Mouse (Mus musculus) E14TG2a.4 (cell line): Measurements from ENCODE around the gene Nr1h4.

ENCODE experiments used
- H3K27me3 ChIP-seq: 2 replicates; pipeline ENCODE4 v1.6.1; 2014; ENCODE audit warnings: low read length, control low read depth; ENCODE audit not compliant: insufficient read depth
- H3K36me3 ChIP-seq: 2 replicates; pipeline ENCODE4 v1.6.1; 2014; ENCODE audit warnings: low read length, control low read depth; ENCODE audit not compliant: insufficient read depth
- H3K4me1 ChIP-seq: replicated peaks from 2 replicates; pipeline ENCODE4 v1.6.1; 2014; ENCODE audit warnings: low read depth, low read length, control low read depth
- H3K4me3 ChIP-seq: replicated peaks from 2 replicates; pipeline ENCODE4 v1.5.1; 2014; ENCODE audit warnings: mild to moderate bottlenecking, low read length
- H3K9me3 ChIP-seq: 2 replicates; pipeline ENCODE4 v1.6.1; 2014; ENCODE audit warnings: low read length, control low read depth
- CTCF ChIP-seq: conservative IDR thresholded peaks from 2 replicates; pipeline ENCODE4 v1.5.1; 2014; ENCODE audit warnings: low read length
- NANOG ChIP-seq: IDR thresholded peaks from 2 replicates; pipeline ENCODE4 v1.6.1; 2014; ENCODE audit warnings: borderline replicate concordance, low read length, mixed read lengths
- POU5F1 ChIP-seq: IDR thresholded peaks from 2 replicates; pipeline ENCODE4 v1.6.1; 2014; ENCODE audit warnings: low read length, borderline replicate concordance

The Nr1h4 gene

GRCm38 (mm10) chr10:89531976-89532375 is 1.4 kb downstream of the Nr1h4 start:
- TF ChIP-seq POU5F1 (no peak), CTCF (no peak), NANOG (no peak)
- Histone ChIP-seq H3K9me3 (no peaks in the 10 kb centered on the region), H3K4me3 (no peak overlapping the region), H3K27me3 (no peaks in the 10 kb centered on the region), H3K36me3 (no peaks in the 10 kb centered on the region), H3K4me1 (peaks cover 9% of the 10 kb centered on the region; the same call in 1 of the 2 replicates)

GRCm38 (mm10) chr10:89531194-89531634 is 2.2 kb downstream of the Nr1h4 start:
- no peak for TF ChIP-seq POU5F1
- TF ChIP-seq NANOG = no peak
- TF ChIP-seq CTCF = no peak
- no peaks in the 10 kb centered on the region for H3K27me3 ChIP-seq
- H3K4me3 ChIP-seq = no peak overlapping the region
- H3K36me3 ChIP-seq = no peaks in the 10 kb centered on the region
- H3K4me1 ChIP-seq = peaks cover 7% of the 10 kb centered on the region; the same call in 1 of the 2 replicates
- H3K9me3 ChIP-seq = no peaks in the 10 kb centered on the region

GRCm38 (mm10) chr10:89527054-89527453 is 6.3 kb downstream of the Nr1h4 start:
- no peak for TF ChIP-seq CTCF
- no peak for TF ChIP-seq NANOG
- no peak for TF ChIP-seq POU5F1
- Histone ChIP-seq H3K36me3 (no peaks in the 10 kb centered on the region), H3K4me3 (no peak overlapping the region), H3K9me3 (no peaks in the 10 kb centered on the region), H3K4me1 (no peaks in the 10 kb centered on the region), H3K27me3 (no peaks in the 10 kb centered on the region)

- H3K9me3 ChIP-seq = no peaks in the 10 kb centered on the region
- no peak overlapping the region for H3K4me3 ChIP-seq
- TF ChIP-seq NANOG (no peak), POU5F1 (no peak), CTCF (no peak)
- H3K27me3 ChIP-seq = no peaks in the 10 kb centered on the region
- no peaks in the 10 kb centered on the region for H3K36me3 ChIP-seq
- H3K4me1 ChIP-seq = no peaks in the 10 kb centered on the region
Measured at GRCm38 (mm10) chr10:89525823-89526222, 7.6 kb downstream of the Nr1h4 start.

- no peaks in the 10 kb centered on the region for H3K4me1 ChIP-seq
- H3K27me3 ChIP-seq = no peaks in the 10 kb centered on the region
- no peaks in the 10 kb centered on the region for H3K36me3 ChIP-seq
- no peaks in the 10 kb centered on the region for H3K9me3 ChIP-seq
- TF ChIP-seq CTCF (no peak), NANOG (no peak), POU5F1 (no peak)
- no peak overlapping the region for H3K4me3 ChIP-seq
Measured at GRCm38 (mm10) chr10:89522481-89522880, 10.9 kb downstream of the Nr1h4 start.

- H3K9me3 ChIP-seq = no peaks in the 10 kb centered on the region
- H3K4me1 ChIP-seq = no peaks in the 10 kb centered on the region
- no peaks in the 10 kb centered on the region for H3K27me3 ChIP-seq
- TF ChIP-seq CTCF (no peak), NANOG (no peak), POU5F1 (no peak)
- H3K4me3 ChIP-seq = no peak overlapping the region
- no peaks in the 10 kb centered on the region for H3K36me3 ChIP-seq
Measured at GRCm38 (mm10) chr10:89521790-89522431, 11.5 kb downstream of the Nr1h4 start.

- Histone ChIP-seq H3K27me3 (no peaks in the 10 kb centered on the region), H3K9me3 (no peaks in the 10 kb centered on the region), H3K4me3 (no peak overlapping the region), H3K36me3 (no peaks in the 10 kb centered on the region), H3K4me1 (no peaks in the 10 kb centered on the region)
- TF ChIP-seq CTCF (no peak), POU5F1 (no peak), NANOG (no peak)
Measured at GRCm38 (mm10) chr10:89520381-89520780, 13.0 kb downstream of the Nr1h4 start.

- Histone ChIP-seq H3K27me3 (no peaks in the 10 kb centered on the region), H3K36me3 (no peaks in the 10 kb centered on the region)
- TF ChIP-seq NANOG (no peak), CTCF (no peak), POU5F1 (no peak)
Measured at GRCm38 (mm10) chr10:89519226-89519625, 14.2 kb downstream of the Nr1h4 start.

GRCm38 (mm10) chr10:89518365-89518764 is 15.0 kb downstream of the Nr1h4 start:
- Histone ChIP-seq H3K27me3 (no peaks in the 10 kb centered on the region), H3K4me1 (no peaks in the 10 kb centered on the region), H3K36me3 (no peaks in the 10 kb centered on the region), H3K9me3 (no peaks in the 10 kb centered on the region), H3K4me3 (no peak overlapping the region)
- TF ChIP-seq NANOG (no peak), CTCF (no peak), POU5F1 (no peak)

More at GRCm38 (mm10) chr10:89519226-89519625, 14.2 kb downstream of the Nr1h4 start:
- H3K9me3 ChIP-seq = no peaks in the 10 kb centered on the region
- H3K4me1 ChIP-seq = no peaks in the 10 kb centered on the region
- H3K4me3 ChIP-seq = no peak overlapping the region
